Mouse (Mus musculus): ENCODE data around the gene Fau.

Gene Fau

DNA sequence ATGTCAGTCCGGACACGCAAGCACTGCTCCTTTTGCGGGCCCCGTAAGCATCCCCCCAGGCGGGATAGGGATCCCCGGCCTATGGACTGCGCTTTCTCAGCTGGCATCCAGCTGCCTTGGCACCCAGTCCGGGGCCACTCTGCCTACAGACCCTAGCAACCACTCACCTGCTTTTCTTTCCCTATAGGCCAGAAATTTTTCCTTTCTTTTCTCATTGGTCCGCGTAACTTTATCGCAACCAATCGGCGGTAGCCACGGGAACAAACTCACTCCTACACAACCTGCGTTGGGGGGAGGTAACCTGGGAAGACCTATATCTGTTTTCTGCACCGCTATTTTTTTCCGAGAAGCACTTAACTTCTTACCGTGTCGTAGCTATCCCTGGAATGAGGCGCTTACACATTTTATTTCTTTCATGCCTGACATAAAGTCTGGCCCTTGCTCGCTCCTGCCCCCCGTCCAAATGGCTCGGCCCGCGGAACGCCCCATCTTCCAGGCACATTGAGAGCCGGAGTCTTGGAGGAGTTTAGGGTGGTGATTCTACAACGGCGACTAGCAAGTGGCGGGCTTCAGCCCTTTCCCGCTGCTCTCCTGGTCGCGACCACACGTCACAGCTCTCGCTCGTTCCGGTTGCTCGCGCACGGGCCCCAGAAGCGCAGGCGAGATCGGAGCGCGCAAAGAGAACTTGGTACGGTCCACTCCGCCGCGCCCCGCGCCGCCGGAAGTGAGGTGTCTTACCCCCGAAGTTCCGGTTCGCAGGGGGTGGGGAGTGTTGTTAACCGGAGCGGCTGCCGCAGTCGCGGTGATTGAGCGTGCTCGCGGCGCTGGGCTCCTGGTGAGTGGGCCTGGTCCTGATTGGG is 11.1 kb upstream of the Fau start, which contains the start of gene Syvn1:
Gene Syvn1 (plus strand): TSS at position 283 of the 860 bp plus-strand sequence.
- DNase-seq = peak; percentile 89

- DNase-seq = no peak
These were observed 10.3 kb upstream of the Fau start for GRCm38 (mm10) chr19:6047154-6047898.

GRCm38 (mm10) chr19:6047899-6048166 is 9.8 kb upstream of the Fau start:
- DNase-seq = no peak

DNA sequence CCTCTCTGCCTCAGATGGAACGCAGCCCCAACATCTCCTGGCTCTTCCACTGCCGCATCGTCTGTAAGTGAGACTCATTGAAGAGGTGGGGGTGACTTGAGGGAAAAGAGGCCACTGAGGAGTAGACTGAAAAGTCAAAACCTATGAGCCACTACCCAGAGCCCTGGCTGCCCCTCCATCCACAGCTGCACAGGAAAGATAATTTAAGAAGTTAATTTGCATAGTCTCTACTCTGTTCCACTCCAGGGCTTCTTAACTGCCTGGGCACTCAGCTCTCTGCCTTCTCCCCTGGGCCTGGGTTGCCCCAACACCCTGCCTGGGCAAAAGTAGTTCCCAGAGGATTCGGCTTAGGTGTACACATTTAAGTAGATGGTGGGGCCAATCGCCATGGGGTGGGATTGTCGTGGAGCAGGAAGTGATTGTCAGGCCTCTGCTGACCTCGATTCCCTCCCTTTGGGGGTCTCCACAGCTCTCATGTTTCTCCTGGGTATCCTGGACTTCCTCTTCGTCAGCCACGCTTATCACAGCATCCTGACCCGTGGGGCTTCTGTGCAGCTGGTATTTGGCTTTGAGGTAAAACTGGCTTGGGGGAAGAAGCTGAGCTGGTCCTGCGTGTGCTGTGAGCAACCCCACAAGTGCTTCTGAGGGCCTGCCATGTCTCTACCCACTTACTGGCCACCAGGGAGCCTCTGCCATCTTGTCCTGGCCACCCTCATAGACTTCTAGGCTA is 8.8 kb upstream of the Fau start:
- no peak for DNase-seq

- DNase-seq = no peak
These were observed 5.1 kb upstream of the Fau start for GRCm38 (mm10) chr19:6052516-6052915.

- DNase-seq = no peak
These were observed 3.3 kb upstream of the Fau start for GRCm38 (mm10) chr19:6054296-6054695.

DNA sequence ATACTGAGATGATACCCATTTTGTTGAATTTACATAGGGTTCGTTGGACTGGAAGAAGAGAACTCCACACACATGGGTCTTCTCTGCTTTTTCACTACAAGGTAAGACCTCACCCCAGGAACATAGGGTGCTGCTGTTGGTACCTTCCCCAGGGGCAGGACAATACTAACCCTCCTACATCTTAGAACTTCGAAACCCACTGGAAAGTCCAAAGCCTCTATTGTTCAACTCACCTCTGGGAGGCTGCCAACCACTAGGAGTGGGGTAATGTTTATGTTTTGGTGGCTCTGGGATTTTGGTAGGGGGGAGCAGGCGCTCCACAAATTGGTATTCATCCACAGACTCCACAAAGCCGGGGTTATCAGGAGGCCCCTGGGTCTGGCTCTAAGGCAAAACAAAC is 948 bp upstream of the Fau start:
- DNase-seq = no peak

GRCm38 (mm10) chr19:6058513-6058912 is 869 bp downstream of the Fau start:
- no peak for DNase-seq

DNA sequence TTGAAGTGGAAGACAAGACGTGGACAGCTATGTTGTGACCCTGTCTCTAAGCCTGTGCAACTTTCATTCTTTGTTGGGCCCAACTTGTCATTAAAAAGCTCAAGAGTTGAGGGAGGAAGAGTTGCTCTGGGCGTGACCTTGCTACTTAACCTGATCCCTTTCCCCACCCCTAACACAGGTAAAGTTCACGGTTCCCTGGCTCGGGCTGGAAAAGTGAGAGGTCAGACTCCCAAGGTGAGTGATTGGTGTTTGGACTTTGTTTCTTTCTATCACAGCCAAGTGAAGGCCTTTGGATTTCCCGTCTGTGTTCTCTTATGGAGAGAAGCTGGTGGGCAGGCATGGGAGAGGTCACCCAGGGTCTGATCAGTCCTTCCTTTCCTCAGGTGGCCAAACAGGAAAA is 1.3 kb downstream of the Fau start:
- no peak for DNase-seq

DNA sequence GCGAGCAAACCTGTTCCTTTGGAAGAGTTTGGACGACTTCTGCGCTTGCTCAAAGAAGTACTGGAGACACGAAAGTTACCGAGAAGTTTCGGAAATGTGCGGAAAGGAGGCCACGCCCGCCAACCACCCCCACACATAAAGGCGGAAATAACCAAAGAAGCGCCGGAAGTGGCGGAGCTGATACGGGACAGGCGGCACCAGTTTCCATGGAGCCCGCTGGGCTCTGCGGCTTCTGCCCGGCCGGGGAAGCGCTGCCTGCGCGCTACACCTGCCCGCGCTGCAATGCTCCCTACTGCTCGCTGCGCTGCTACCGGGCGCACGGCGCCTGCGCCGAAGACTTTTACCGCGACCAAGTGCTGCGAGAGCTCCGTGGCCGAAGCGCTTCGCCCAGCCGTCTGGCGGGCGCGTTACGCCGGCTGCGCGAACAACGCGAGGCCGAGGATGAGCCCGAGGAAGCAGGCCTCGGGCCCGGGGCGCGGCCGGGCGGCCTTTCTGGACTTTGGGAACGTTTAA is 3.4 kb downstream of the Fau start, which contains the start of gene Znhit2:
Gene Znhit2 (plus strand): TSS at position 172 of the 513 bp plus-strand sequence.
- DNase-seq = peak; percentile 90

- peak; percentile 55 for DNase-seq
These were observed 4.1 kb downstream of the Fau start for GRCm38 (mm10) chr19:6061641-6062302.

DNA sequence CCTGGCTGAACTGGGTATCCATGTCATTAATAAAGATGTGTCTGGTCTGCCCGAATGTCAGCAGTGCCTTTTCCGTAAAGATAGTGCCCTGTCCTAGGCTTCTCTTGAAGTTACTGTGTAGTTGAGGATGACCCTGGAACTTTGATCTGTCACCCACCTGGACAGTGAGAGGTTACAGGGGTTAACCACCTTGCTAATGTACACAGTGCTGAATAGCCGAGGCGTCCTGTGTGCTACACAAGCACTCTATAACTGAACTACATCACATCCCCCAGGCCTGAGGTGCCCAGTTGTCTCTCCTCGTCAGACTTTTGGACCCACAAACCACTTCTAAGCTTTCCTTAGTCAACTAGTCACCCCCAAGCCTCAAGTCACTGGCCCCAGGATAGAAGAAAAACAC is 4.8 kb downstream of the Fau start:
- no peak for DNase-seq

- no peak for DNase-seq
These were observed 5.4 kb downstream of the Fau start for GRCm38 (mm10) chr19:6063081-6063480.

DNA sequence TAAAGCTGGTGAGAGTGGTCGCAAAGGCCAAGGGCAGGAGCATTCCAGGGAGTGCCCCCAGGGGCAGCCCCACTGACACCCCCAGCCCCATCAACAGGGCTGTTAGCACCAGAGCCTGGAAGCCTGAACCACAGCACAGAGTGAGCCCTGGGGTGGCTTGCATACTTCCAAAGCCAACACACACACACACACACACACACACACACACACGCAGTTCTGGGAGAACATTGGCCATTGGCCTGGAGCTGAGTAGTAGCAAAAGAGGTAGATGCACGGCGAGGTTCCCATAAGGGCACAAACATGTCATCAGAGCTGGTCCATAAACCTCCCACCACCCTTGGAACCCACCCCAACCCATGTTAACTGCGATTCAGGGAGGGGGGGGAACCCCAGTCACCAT is 8.9 kb downstream of the Fau start:
- DNase-seq = peak; percentile 42

DNA sequence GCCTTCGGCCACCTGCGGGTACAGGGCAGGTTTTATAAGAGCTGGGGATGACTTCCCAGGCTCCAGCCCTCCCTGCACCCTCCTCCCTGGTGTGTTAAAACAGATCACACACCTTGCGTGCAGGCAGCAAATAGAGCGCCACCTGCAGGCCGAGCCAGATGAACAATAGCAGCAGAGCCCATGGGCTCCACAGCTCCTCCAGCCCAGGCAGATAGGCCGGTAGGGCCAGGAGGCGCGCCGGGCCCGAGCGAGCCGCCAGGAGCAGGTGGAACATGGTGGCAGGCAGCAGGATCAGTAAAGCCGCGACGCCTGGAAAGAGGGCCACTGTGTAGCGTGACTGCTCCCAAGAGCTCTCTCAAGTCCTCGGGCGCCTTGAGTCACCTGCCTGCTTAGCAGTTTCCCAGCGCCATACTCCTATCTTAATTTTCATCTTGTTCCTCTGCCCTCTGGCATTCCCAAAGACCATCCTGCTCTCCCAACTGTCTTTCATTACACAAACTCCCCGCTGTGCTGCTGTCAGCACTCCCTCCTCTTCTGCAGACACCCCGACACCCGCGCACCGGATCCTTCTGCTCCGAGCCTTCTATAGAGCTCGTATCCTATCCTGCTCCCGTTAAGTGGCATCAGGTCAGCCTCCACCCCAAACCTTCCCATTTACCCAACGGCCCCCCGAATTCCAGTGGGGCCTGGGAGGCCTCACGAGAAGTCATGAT is 9.5 kb downstream of the Fau start:
- DNase-seq = peak; percentile 90

GRCm38 (mm10) chr19:6067724-6068415 is 10.2 kb downstream of the Fau start, which contains the start of gene Tm7sf2:
Gene Tm7sf2, minus strand, starts transcription at chr19:6068373.
- DNase-seq = peak; percentile 86

GRCm38 (mm10) chr19:6068951-6069350 is 11.3 kb downstream of the Fau start:
- no peak for DNase-seq

DNA sequence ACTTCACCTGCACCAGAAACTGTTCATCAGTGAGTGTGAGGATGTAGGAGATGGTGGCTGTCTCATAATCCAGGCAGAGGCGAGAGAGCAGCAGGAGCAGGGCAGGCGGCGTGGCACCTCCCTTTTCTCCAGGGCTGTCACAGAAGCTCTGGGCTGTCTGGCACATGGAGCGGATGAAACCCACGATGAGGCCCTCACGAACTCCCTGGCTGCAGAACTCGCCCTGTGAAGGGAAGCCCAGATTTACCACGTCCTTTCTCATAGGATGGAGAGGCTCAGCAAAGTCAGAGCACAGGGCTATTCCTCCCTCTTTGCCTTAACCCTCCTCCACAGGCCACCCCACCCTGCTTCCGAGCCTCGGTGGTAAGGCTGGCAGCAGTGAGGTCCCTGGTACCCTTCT is 12.2 kb downstream of the Fau start:
- no peak for DNase-seq

DNA sequence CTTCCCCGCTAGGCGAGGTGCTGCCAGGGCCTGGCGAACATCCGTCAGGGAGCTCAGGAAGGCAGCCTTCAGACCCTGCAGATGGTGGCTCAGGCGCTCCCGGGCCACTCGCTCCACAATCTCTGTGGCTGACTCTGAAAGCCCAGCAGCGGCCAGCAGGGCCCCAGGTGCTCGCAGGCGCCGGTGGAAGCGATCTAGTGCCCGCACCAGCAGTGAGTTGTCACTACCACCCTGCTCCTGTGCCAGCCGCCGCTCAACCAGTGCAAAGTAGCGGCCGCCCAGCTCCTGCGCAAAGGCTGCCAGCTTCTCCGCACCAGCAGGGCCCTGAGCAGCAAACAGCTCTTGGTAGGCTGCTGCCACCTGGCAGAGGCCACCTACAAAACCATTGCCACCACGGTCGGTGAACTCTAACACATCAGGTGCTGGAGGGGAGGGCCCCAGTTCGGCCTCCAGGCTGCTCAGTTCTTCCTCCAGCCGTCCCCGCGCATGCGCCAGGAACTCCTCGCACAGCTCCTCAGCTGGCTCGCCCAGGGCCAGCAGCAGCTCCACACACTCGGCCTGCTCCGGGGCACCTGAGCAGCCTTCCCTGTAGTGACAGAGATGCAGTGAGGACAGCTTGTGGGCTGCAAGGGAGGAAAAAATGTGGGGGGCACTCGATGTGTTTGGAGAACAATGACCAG is 13.1 kb downstream of the Fau start:
- no peak for DNase-seq

DNA sequence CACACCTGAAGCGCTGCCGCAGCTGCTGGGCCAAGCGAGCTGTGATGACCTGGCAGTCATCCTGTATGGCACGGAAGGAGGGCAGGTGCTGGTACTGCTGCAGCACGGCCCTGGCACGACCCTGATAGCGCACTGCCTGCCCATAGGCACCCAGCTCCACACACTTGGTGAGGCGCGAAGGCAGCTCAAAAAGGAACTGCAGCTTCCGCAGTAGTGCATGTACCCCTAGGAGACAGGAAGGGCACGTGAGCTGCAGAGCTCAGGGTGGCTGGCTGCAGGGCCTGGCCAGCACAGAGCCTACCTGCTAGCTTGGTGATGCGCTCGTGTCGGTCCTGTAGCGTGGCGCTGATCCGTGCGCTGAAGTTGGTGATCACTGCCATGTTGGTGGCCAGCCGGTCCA is 13.6 kb downstream of the Fau start:
- no peak for DNase-seq

- no peak for DNase-seq
These were observed 16.2 kb downstream of the Fau start for GRCm38 (mm10) chr19:6073889-6074288.
